Comparison of ENCODE assay signal across 20 mouse cellular contexts in the genomic region with DNA sequence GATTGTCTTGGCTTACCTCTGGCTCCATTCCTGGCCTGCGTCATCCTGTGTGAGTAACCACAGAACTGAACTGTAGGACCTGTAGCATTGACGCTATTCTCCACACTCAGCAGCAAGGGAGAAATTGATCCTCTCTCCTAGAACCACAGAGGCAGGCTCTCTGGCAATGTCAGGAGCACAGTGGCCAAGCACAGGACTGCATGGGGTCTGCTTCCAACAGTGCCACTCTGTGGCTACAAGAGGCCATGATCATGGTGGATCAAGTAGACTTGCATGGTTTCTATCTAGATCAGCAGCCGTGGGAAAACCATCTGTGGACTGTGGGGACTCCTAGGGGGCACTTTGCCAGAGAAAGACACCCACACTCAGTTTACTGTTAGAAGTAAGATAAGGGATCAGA.
A peak's percentile ranks its signal among the peaks of the same experiment; 100 is the strongest.
DNase-seq lines count a peak whose midpoint lies in the region; ATAC-seq and TF ChIP-seq lines count a peak whose summit lies in the region.
"Had no signal": no experiment of that assay in that cellular context is flagged by ENCODE, and none has a peak within 500 bp of the region (broad histone marks: within the 10 kb centered on the region; RNA-seq: fewer than 3 reads in every experiment).

No protein-coding gene starts in this region.

- peak; percentile 20; the same call in 1 of the 2 replicates for TF ChIP-seq CTCF in heart, postnatal 0 days (IDR thresholded peaks at IDR 0.05; ENCODE audit: low read depth)
- TF ChIP-seq CTCF in lung, postnatal 0 days (IDR thresholded peaks at IDR 0.05): peak; percentile 25
- peak in 2 of 3 experiments; percentile 13 to 46; a peak in 3 of 6 replicates for TF ChIP-seq CTCF in MEL (IDR thresholded peaks at IDR 0.05 in 2 of 3, conservative IDR thresholded peaks at IDR 0.05 in 1 of 3; ENCODE audit: control insufficient read depth in 1 of 3, insufficient read depth in 1 of 3, low read depth in 2 of 3, low read length in 3 of 3, poor library complexity in 1 of 3, severe bottlenecking in 1 of 3)
- TF ChIP-seq CTCF in stomach, postnatal 0 days (IDR thresholded peaks at IDR 0.05; ENCODE audit: low read depth): peak; percentile 46

- TF ChIP-seq RAD21 in MEL (IDR thresholded peaks at IDR 0.05; ENCODE audit: low read depth, low read length): peak; percentile 27

- H3K9ac ChIP-seq in heart, postnatal 0 days (replicated peaks; ENCODE audit: low read depth, low read length): no peak overlapping the region
- H3K9ac ChIP-seq in lung, postnatal 0 days (replicated peaks; ENCODE audit: low read depth): no peak overlapping the region
- H3K9ac ChIP-seq in MEL (ENCODE audit: control insufficient read depth, low read depth, low read length, poor library complexity, severe bottlenecking): no peak overlapping the region
- H3K9ac ChIP-seq in stomach, postnatal 0 days (ENCODE audit: low read length): no peak overlapping the region
- H3K9ac ChIP-seq: hindbrain, embryonic 13.5 days; liver, postnatal 0 days had no signal

- no peak overlapping the region for H3K27ac ChIP-seq in heart, postnatal 0 days (ENCODE audit: low read depth)
- H3K27ac ChIP-seq in heart, embryonic 10.5 days: no peak overlapping the region
- H3K27ac ChIP-seq in lung, postnatal 0 days (ENCODE audit: low read length): no peak overlapping the region
- no peak overlapping the region for H3K27ac ChIP-seq in MEL (ENCODE audit: control insufficient read depth, low read depth, low read length)
- H3K27ac ChIP-seq in stomach, postnatal 0 days (replicated peaks): no peak overlapping the region
- H3K27ac ChIP-seq: hindbrain, embryonic 13.5 days; macrophage had no signal

- no peaks in the 10 kb centered on the region for H3K27me3 ChIP-seq in heart, postnatal 0 days (ENCODE audit: control insufficient read depth, insufficient read depth, low read length)
- 0 out of 2 replicates have a peak, but pooled peaks cover 3% of the 10 kb centered on the region for H3K27me3 ChIP-seq in heart, embryonic 10.5 days (ENCODE audit: insufficient read depth, poor library complexity, severe bottlenecking)
- H3K27me3 ChIP-seq in lung, postnatal 0 days (replicated peaks; ENCODE audit: insufficient read depth, low read length): no peaks in the 10 kb centered on the region
- H3K27me3 ChIP-seq in MEL (ENCODE audit: control insufficient read depth in 1 of 2, insufficient read depth in 2 of 2, low read length in 2 of 2): peaks cover 0 to 2% of the 10 kb centered on the region in 2 experiments; a peak in 1 of 4 replicates
- H3K27me3 ChIP-seq in stomach, postnatal 0 days (ENCODE audit: control insufficient read depth, insufficient read depth, low read length): no peaks in the 10 kb centered on the region

- no peaks in the 10 kb centered on the region for H3K4me1 ChIP-seq in heart, postnatal 0 days (ENCODE audit: control insufficient read depth, insufficient read depth)
- peaks cover 6% of the 10 kb centered on the region; the same call in 1 of the 2 replicates for H3K4me1 ChIP-seq in heart, embryonic 10.5 days
- H3K4me1 ChIP-seq in lung, postnatal 0 days (ENCODE audit: insufficient read depth, low read depth, low read length): no peaks in the 10 kb centered on the region
- no peaks in the 10 kb centered on the region for H3K4me1 ChIP-seq in MEL (ENCODE audit: control insufficient read depth in 1 of 2, insufficient read depth in 2 of 2, low read length in 2 of 2)
- H3K4me1 ChIP-seq in stomach, postnatal 0 days (replicated peaks; ENCODE audit: control insufficient read depth, insufficient read depth): no peaks in the 10 kb centered on the region

- H3K9me3 ChIP-seq in heart, postnatal 0 days (replicated peaks; ENCODE audit: control insufficient read depth, low read length): no peaks in the 10 kb centered on the region
- no peaks in the 10 kb centered on the region for H3K9me3 ChIP-seq in heart, embryonic 10.5 days
- no peaks in the 10 kb centered on the region for H3K9me3 ChIP-seq in lung, postnatal 0 days (ENCODE audit: low read length)
- H3K9me3 ChIP-seq in MEL (replicated peaks; ENCODE audit: insufficient read depth, low read length): no peaks in the 10 kb centered on the region
- no peaks in the 10 kb centered on the region for H3K9me3 ChIP-seq in stomach, postnatal 0 days (ENCODE audit: control insufficient read depth, low read length)
- H3K9me3 ChIP-seq: hindbrain, embryonic 13.5 days had no signal

- ATAC-seq in heart, postnatal 0 days (ENCODE audit: insufficient read depth, low read depth): no peak
- no peak for ATAC-seq in lung, postnatal 0 days
- ATAC-seq in stomach, postnatal 0 days (ENCODE audit: low FRiP score, low TSS enrichment): no peak
- ATAC-seq in granulocyte monocyte progenitor cell, adult 5-6 weeks (replicated peaks; ENCODE audit: poor library complexity, severe bottlenecking): no peak
- ATAC-seq: forebrain, embryonic 14.5 days; liver, postnatal 0 days; Patski had no signal

- no peak for TF ChIP-seq POLR2A in MEL (IDR thresholded peaks at IDR 0.05; ENCODE audit: control insufficient read depth in 1 of 2, insufficient read depth in 1 of 2, low read depth in 1 of 2, low read length in 2 of 2, poor library complexity in 1 of 2)

- no peak for TF ChIP-seq EP300 in heart, postnatal 0 days (IDR thresholded peaks at IDR 0.05; ENCODE audit: low read depth)
- TF ChIP-seq EP300 in lung, postnatal 0 days (IDR thresholded peaks at IDR 0.05): no peak
- no peak for TF ChIP-seq EP300 in MEL (IDR thresholded peaks at IDR 0.05; ENCODE audit: low read depth in 1 of 2, low read length in 2 of 2)
- no peak for TF ChIP-seq EP300 in stomach, postnatal 0 days (optimal IDR thresholded peaks at IDR 0.05)

- 69% methylated on average over 3 of the region's 3 CpGs for WGBS in heart, postnatal 0 days
- WGBS in heart, embryonic 10.5 days: 86% methylated on average over 3 of the region's 3 CpGs
- WGBS in lung, postnatal 0 days: 83% methylated on average over 3 of the region's 3 CpGs
- WGBS in stomach, postnatal 0 days: 89% methylated on average over 3 of the region's 3 CpGs

- no peaks in the 10 kb centered on the region for H3K36me3 ChIP-seq in heart, postnatal 0 days (replicated peaks; ENCODE audit: control insufficient read depth, insufficient read depth, low read length)
- H3K36me3 ChIP-seq in heart, embryonic 10.5 days: no peaks in the 10 kb centered on the region
- no peaks in the 10 kb centered on the region for H3K36me3 ChIP-seq in lung, postnatal 0 days (ENCODE audit: insufficient read depth, low read length)
- H3K36me3 ChIP-seq in MEL (ENCODE audit: control insufficient read depth in 1 of 2, insufficient read depth in 2 of 2, low read length in 2 of 2): no peaks in the 10 kb centered on the region
- no peaks in the 10 kb centered on the region for H3K36me3 ChIP-seq in stomach, postnatal 0 days (ENCODE audit: control insufficient read depth, insufficient read depth, low read length)
- H3K36me3 ChIP-seq: hindbrain, embryonic 13.5 days had no signal

- DNase-seq in heart, postnatal 0 days (ENCODE audit: low spot score): no peak
- DNase-seq in heart, embryonic 10.5 days (ENCODE audit: low spot score): no peak
- no peak for DNase-seq in lung, postnatal 0 days (ENCODE audit: low spot score)
- no peak for DNase-seq in lung, postnatal 25 days (ENCODE audit: low spot score)
- peak; percentile 12 for DNase-seq in MEL (ENCODE audit: low read depth, low spot score)
- DNase-seq in stomach, postnatal 0 days (ENCODE audit: low spot score): no peak
- DNase-seq: adrenal gland, postnatal 36 days; heart, adult 11 months; heart, postnatal 10 days; kidney, adult 18-20 months; liver; liver, postnatal 0 days; midbrain, embryonic 14.5 days; thymus, adult 2 months had no signal

- H3K79me2 ChIP-seq in MEL (ENCODE audit: control insufficient read depth, insufficient read depth, low read length, poor library complexity): no peaks in the 10 kb centered on the region

- H3K4me2 ChIP-seq in heart, postnatal 0 days (ENCODE audit: low read depth, low read length): no peak overlapping the region
- no peak overlapping the region for H3K4me2 ChIP-seq in lung, postnatal 0 days (replicated peaks; ENCODE audit: low read depth, low read length)
- H3K4me2 ChIP-seq in stomach, postnatal 0 days (replicated peaks; ENCODE audit: low read depth): no peak overlapping the region
- H3K4me2 ChIP-seq: hindbrain, embryonic 13.5 days had no signal

- no peak overlapping the region for H3K4me3 ChIP-seq in heart, postnatal 0 days (ENCODE audit: low read depth, low read length)
- no peak overlapping the region for H3K4me3 ChIP-seq in heart, embryonic 10.5 days
- no peak overlapping the region for H3K4me3 ChIP-seq in lung, postnatal 0 days (ENCODE audit: low read depth, low read length)
- H3K4me3 ChIP-seq in MEL (ENCODE audit: control insufficient read depth in 1 of 2, insufficient read depth in 1 of 2, low read depth in 2 of 2, low read length in 2 of 2): no peak overlapping the region
- no peak overlapping the region for H3K4me3 ChIP-seq in stomach, postnatal 0 days (ENCODE audit: low read depth, low read length)
- H3K4me3 ChIP-seq: erythroblast, embryonic 14.5 days; hindbrain, embryonic 13.5 days had no signal

TF ChIP-seq in MEL, 35 proteins besides CTCF, POLR2A, EP300 and RAD21:
- TF ChIP-seq NRF1 (IDR thresholded peaks at IDR 0.05; ENCODE audit: insufficient read depth, low read depth, low read length, poor library complexity, severe bottlenecking) (0 out of 2 replicates have a peak, but pooled peaks have one; percentile 5), SMC3 (IDR thresholded peaks at IDR 0.05; ENCODE audit: low read depth, low read length) (peak; percentile 58), ZC3H11A (IDR thresholded peaks at IDR 0.05; ENCODE audit: low read depth, low read length) (peak; percentile 38), USF2 (IDR thresholded peaks at IDR 0.05; ENCODE audit: borderline replicate concordance in 1 of 2, insufficient read depth in 1 of 2, low read depth in 1 of 2, low read length in 2 of 2) (no peak)
